Mouse (Mus musculus) layer of hippocampus, postnatal 36 days (tissue): Measurements from ENCODE around the gene Syn2. TPM values are rescaled to one million over a fixed set of nuclear protein-coding genes. Genes with fewer than 3 reads are reported as not detected.
A peak's percentile ranks its signal among the peaks of the same experiment; 100 is the strongest.
"Not testable (repeated sequence)": the region's sequence is repeated elsewhere in the genome, so short reads cannot be mapped to it uniquely, and the experiment has no call there.

Source experiments
- DNase-seq, 2 experiments: peaks; one replicate each; pipeline ENCODE4 v3.0.0; 2022
- total RNA-seq, 2 experiments: library from RNA; stranded (reverse); gene quantifications; 2 replicates each; pipeline ENCODE4 v1.2.3; 2021

Gene Syn2
- total RNA-seq, 2 experiments from 2014 or later: 574 to 635 TPM

DNA sequence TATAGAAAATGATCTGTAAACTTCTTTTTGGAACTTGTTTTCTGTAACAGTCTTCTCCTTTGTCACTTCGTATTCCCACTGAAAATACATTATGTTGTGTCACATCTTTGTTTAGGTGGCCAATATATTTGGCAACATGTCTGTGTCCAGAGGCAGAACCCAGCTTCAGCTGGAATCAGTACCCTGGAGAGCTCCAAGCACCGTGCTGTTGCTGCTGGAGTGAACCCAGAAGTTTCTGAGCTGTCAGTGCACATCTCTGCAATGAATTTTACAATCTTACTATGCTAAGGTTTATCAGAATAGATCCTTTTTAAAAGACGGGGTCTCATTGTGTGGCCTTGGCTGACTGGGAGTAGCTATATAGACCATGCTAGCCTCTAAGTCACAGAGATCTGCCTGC, 44.1 kb downstream of the Syn2 start:
- DNase-seq: no peak

DNA sequence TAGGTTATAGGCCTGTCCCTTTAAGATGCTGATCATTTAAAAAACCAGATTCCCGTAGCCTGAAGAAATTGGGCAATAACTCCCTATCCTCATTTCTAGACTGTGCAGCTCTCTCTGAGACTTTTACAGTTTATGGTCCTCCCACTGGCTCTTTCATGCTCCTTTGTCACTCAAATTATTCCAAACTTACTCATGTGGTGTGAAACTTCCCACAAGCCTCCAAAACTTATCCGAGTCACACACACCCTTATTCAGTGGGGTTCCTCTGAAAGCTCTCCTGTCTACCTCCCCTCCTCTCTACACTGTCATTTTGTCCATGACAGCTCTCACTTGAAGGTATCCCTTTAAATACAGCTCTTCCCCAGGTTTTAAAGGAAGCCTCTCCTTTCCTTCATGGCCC, 46.4 kb downstream of the Syn2 start:
- no peak for DNase-seq

DNA sequence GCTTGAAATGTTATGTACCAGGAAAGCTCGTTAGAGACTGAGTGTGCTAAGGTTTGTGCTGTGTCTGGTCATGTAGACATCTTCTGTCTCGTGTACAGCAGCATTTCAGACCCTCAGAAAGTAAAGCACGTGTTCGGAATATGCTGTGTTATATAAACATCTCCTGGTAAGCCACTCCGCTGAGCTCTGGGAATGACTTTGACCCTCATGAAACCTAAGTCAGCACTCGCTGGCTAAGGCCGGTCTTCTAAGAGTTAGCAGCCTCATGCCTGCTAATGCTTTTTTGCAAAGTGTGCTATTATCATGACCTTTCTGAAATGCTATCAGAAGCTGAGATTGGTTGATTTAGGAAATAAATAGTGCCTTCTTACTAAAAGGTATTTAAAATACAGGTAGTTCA, 56.4 kb downstream of the Syn2 start:
- no peak for DNase-seq

DNA sequence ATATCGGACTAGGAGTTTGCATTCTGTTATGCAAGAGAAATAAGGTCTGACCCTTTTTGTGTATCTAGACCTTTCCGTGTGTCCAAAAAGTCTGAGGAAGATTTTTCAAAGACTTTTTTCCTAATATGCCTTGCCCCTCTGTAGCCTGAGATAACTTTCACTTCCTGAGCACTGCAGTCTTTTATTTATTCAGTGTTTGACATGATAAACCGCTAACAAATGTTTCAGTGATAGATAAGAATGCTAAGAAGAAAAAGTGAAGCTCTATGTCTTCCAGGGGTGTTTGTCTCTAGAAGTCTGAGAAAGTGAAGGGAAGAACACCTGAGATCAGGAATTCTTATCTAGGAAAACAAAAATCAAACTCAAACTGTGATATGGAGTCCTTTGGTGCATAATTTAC, 66.1 kb downstream of the Syn2 start:
- no peak for DNase-seq

DNA sequence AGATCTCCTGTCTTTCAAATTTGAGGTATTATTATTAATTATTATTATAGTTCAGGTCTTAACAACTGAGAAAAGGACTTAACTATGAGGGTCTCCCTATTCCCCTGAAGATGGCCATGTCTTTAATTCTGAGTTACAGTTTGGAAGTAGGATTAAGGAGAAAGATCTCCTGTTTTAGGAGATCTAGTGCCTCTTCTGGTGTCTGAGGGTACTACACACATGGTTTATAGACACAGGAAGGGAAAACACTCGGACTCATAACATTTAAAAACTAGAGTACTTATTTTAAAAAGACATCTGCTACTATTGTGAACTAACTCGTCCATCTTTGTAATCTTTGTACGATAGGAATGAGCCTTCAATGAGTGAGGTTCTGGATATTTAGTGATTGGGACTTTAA, 68.3 kb downstream of the Syn2 start:
- DNase-seq: no peak

DNA sequence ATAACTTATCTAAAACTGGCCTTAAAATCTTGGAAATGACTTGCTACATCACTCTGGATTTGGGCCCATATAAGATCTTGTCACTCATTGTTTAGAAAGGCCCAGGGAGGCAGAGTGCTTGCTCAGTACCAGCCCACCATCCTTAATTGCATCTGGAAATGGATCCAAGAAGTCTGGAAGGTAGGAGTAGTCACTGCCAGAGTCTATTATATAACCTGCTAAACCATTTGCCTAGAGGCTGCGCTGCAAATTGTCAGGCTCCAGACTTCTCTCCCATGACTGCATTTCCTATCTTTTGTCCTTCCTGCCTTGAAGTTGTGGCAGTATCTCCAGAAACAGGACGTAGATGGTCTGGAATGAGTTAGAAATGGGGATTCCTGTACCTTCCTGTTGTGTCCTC, 75.5 kb downstream of the Syn2 start:
- DNase-seq: peak in 1 of 2 experiments; percentile 40

DNA sequence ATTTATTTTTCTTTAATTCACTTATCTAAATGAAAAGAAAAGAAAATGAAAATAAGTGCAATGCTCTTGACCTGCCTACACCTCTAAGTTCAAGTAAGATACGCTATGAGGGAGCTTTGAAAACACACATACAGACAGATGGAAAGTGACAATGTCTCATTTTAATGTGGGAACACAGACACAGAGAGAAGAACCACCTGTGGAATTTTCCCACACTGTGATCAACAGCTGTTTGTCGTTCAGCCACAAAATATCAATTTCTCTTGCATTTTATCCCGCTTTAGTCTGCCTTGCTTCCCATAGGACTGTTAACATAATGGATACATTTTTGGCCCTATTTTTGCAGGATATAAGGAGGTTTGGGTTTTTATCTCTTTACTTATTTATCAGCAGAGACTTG, 76.1 kb downstream of the Syn2 start:
- no peak for DNase-seq

DNA sequence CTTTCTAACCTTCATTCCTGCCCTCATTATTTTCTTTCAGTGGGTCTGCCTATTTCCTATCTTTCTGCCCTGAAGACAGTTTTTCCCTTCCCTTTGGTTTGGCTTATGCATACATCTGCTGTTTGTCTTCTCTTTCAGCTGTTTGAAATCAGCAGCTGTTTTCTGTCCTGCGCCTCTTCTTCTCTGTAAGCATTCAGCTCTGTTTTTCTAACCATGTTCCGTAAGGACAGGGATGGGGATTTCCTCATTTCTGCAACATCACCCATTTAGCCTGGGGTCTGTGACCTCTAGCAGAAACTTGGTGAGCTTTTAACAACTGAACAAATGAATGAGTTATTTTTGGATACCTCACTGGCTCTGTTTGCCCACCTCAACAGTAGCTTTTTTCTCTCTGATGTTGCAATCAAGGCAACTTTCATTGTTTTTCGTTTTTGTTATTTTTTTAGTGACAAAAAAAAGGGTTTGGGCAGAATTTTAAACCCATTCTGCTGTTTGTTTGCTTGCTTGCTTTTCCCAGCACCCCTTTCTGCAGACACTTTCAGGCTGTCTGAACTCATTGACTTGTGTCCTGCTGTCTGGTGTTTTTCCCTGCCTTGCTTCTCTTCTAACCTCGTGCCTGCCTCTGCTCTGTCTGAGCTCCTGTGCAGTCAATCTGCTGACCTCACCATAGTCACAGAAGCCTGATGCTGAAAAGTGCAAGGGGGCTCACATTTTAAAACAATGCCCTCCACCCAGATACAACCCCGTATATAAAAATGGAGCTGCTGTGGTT, 77.6 kb downstream of the Syn2 start:
- no peak for DNase-seq

DNA sequence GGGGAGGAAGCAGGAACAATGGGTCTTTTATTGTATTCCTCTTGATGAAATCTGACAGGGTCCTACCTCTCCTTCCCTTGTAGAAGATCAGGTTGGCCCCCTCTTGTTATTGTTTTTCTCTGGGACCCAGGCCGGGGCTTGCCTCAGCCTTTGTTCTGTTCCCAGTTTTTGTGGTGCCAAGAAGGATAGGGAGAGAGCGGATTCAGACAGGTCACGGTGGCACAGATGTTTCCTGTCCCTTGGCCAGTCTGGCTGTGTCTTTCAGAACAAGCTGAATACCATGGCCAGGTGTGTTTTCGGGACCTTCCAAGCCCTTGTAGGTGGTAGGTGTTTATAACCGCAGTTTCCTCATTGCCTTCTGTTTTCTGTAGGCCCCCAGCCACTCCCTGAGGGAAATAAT, 78.4 kb downstream of the Syn2 start:
- DNase-seq: no peak

DNA sequence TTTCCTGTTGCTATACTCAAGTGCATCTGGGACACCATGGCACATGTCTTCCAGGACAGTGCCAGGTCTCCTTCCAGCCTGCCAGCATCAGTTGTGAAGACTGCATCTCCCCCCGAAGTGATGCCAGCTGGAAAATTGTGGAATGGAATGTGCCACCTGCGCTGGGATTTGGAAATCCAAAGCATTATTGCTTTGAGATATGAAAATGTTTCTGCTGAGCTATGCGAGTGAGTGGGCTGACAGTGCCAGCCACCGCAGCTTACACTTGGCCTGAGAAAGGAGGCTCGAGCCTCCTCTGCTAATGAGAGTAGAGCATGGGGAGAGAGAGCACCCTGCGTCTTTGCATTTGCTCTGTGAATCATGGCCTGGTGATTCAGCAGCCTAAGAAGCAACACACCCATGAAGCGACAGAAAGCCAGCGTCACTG, 86.5 kb downstream of the Syn2 start:
- no peak for DNase-seq

DNA sequence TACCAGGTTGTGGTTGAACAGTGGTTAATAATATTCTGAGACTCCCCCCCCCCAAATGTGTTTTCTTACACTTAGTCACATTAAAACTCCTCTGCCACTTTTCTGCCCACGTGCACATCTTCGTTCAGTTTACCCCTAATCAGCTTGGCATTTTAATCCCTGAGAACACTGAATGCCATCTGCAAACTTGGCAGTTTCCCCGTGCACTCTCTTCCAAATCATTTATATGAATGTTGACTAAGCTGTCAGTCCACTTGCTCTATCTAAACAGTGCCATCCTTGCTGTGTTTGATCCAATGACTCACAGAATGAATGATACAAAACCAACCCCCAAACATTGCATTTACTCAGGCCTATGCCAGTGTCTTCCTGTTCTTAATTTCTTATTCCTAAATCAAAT, 90.8 kb downstream of the Syn2 start:
- DNase-seq: peak; percentile 56 to 76

DNA sequence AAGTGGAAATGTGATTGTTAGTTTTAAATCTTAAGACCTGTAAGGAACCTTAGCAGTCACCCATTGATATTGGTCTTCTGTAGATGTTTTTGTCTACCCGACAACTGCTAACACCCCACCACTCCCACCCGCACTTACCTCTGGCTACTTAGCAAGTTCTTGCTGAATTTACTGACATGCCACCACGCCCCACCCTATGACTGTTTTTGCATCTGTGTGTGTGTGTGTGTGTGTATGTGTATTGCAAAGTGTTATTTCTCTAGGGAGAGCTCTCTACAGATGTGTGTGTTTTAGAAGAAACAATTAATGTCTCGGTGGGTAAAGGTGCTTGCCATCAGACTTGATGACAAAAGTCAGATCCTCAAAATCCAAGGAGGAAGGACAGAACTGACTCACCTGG, 92.3 kb downstream of the Syn2 start, which contains the start of gene Gm17482:
Gene Gm17482 (plus strand): TSS at position 301 of the 400 bp plus-strand sequence.
- no peak for DNase-seq

DNA sequence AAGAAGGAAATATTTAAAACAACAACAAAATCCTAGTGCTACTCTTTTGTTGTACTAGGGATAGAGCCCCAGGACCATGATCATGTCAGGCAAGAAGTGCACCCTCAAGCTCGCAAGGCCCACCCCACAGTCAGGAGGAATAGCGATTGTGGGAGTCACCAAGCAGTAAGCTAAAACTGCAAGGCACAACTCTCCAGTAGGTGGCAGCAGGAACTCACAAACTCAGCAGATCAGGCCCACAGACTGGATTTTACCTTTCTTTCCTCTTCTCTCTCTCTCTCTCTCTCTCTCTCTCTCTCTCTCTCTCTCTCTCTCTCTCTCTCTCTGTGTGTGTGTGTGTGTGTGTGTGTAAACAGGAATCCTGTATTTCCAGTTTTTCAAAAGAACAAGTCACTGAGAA, 92.8 kb downstream of the Syn2 start:
- DNase-seq: peak; percentile 72 to 77

DNA sequence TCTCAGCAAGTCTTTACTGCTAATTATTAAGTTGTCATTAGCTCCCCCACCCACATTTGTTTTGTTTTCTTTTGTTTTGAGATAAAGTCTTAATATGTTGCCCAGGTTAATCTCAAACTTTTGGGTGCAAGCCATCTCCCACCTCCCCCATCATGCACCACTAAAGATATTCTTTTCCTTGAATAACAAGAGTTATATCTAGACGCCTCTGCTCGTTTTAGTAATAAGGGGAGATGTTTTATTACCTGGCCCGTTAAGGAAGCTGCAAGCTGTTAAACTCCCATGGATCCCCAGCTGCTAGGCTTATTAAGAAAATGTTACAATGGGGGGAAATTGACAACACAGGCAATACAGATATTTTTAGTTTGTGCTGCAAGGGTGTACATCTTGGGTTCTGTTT, 95.9 kb downstream of the Syn2 start:
- DNase-seq: no peak

DNA sequence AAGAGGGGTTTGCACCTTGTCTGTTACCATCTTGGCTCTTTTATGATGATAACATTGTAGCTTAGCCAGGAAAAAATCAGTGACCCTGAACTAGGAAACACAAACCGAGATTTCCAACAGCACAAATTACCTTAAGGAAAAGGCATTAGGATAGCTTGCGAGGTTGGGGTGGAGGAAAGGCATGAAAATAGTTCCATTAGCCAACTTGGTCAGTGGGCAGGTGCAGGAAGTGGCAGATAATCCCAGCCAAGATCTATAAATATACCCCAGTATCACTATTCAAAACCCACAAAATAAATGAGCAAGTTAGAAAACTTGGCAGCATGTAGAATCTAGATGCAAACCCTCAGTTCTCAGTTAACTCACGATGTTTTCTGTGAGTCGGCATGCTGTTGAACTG, 97.1 kb downstream of the Syn2 start:
- DNase-seq: no peak

DNA sequence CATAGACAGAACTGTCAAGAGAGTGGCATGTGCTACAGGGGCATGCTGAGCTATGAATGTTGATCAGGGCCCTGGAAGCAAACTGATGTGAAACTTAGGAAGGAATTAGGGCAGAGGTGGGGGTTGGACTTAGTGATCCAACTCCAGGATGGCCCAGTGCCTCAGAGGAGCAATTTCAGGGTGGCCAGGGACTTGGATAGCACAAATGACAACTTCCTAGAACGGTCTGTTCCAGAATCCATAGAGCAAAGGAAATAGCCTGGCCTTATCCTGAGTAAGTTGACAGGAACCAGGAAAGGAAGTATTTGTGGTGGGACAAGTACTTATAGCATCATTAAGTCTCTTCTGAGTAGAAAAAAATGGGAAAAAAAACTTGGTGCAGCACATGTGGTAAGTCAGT, 97.9 kb downstream of the Syn2 start:
- DNase-seq: no peak

DNA sequence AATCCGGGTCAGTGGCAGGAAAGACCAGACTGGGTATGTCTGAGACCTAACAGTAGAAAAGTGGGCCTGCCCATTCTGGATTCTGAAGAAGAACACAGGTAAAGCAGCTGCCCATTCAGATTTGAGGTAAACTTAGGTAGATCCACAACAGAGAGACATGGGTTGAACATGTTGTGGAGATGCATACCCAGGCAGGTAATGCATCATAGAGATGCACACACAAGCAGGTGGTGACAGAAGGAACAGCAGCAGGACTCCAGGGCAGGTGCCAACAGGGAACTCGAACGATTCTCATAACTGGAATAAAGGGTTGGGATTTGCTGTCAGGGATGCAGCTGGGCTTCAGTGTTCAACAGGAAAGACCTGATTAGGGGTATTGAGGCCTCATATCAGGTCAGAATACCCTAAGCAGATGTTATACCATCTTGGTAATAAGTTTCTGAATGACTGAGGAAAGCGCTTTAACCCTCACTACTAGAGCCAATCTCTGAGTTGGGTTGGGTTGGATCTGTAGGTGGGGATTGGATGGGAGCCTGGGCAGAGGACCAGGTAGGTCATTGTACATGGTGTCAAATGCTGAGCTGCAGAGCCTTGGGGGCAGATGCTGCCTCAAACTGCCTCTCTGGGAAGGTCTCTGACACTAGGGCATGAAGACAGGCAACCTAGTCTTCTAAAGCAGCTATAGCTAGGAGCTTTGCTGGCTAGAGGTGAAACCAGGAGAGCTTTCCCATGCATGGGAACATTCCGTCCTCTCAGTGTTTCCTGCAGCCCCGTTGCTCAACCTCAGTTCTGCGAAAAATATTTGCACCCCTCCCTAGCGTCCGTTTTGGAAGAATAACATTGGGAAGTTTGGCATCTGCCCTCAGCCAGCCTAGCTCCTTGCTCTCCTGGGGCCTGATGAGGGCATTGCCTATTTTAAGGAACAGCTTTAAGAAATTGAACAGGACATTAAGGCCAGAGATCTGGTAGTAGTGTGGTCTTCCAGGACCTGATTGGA, 103.6 kb downstream of the Syn2 start:
- DNase-seq: no peak

DNA sequence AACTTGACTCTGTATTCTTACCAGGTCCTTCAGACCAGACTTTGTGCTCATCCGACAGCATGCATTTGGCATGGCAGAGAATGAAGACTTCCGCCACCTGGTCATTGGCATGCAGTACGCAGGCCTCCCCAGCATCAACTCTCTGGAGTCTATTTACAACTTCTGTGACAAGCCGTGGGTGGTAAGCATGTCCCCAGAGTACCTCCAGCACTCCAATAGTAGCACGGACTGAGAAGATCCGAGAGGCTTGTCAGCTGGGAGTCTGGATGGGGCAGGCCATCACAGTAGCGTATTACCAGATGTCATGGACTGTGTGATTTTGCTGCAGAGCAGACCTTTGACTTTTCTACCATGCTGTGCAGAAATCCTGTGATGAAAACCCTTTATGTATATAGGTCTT, 104.6 kb downstream of the Syn2 start:
- no peak for DNase-seq

DNA sequence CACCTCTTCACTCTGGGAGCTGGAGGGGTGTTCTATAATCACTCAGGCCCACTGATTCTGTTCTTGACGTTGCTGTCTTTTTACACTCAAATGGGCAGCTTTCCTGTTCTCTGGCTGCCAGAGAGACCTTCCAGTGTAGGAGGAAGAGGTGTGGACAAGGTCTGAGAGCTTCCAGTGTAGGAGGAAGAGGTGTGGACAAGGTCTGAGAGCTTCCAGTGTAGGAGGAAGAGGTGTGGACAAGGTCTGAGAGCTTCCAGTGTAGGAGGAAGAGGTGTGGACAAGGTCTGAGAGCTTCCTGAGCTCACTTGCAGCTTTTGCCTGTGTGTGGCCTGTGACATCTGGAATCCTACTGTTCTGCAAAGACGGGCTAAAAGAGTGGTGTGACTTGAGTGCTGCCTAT, 105.7 kb downstream of the Syn2 start:
- not testable (repeated sequence) for DNase-seq

DNA sequence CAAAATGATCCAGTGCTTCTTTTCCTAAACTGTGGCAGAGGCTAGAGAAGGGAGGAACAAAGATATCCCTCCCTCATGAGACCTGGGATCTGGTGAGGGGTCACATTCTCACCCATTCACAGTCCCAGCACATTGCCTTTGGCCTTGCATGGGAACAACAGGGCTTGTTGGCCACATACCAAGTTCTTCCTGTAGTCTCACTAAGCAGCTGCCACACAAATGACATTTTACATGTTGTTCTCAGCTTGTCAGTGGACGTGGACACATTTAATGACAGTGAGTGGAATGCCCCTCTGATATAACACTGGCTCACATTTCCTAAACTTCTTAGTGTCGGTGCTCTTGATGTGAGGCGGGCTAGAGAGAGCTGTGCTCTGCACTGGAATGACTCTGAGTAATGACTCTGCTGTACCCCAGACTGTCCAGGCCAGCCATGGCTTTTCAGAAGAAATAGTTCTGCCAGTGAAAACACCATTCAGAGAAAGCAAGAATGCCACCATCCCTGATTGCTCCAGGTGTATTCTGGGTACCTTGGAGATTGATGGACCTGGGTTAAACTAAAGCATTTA, 106.5 kb downstream of the Syn2 start:
- DNase-seq: no peak

DNA sequence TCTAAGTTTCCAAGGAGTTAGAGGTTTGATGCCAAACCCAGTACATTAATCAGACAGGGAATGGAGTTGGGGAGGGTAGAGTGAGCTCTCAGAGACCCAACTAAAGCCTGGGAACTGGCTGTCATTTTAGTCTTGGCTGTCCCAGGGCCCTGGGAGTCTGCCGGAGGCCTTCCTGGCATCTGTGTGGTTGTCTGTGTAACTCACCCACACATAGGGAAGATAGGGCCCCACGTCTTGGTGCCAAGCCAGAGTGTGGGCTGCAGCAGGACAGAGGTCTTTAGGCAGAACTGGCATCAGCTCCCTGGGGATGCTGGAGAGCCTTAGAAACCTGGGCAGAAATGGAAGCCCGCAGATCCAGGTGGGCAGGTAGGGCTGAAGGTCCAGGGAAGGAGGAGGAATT, 107.2 kb downstream of the Syn2 start:
- no peak for DNase-seq

DNA sequence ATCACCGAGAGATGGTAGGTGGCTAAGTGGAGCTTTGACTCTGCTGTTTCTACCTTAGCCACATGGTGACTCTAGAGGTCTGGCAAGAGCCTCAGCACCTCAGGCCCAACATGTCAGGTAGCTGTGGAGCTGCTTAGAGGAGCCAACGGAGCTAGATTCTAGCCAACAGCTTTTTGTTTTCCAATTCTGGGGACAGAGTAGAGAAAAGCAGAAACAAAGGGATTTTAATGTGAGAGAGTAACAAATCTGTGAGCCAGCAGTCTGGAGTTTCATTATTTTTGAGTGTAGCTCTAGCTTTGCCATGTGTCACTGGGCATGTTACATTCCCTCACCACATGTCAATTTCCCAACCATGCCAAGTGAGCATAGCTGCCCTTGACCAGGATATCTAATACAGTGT, 109.5 kb downstream of the Syn2 start:
- no peak for DNase-seq

DNA sequence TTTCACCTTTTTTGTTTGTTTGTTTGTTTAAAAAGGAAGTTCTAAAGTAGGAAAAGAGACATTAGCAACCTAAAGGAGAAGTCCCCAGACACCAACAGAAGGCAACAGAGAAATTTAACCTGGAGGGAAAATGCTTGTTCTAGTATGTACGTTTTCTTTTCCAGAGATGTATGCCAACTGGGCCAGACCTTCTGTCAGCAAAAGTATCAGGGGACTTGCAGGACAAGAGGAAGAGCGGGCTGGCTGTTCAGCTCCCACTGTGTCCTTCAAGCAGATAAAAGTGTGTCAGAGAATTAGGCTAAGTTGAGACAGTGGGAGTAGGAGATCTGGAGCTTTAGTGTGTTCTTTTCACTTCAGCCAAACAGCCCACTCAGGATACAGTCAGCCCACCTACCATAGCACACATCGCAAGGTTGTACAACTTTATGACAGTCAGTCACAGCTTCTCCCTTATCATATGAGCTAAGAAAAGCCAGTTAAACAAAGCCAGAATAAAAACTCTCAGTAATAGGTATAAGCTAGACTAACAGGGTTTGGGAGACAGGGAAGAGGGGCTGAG, 110.9 kb downstream of the Syn2 start:
- no peak for DNase-seq
